8 mouse cellular contexts compared by ENCODE assay signal in the genomic region with DNA sequence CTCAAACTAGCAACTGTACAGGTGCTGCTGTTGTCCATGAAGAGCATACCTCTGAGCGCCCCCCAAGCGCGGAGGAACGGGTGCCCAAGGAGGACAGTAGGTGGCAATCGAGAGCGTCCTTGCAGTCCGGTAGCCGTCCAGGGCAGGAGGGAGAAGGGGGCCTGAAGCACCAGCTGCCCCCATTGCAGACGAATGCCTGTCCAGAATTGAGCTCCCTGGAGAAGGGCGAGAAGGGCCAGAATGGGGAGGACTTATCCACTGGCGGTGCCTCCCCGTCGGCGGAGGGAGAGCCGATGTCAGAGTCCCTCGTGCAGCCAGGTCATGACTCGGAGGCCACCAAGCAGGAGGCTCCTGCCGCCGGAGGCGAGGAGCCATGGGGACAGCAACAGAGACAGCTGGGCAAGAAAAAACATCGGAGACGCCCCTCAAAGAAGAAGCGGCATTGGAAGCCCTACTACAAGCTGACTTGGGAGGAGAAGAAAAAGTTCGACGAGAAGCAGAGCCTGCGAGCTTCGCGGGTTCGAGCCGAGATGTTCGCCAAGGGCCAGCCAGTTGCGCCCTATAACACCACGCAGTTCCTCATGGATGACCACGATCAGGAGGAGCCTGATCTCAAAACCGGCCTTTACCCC. TPM values are rescaled to one million over a fixed set of nuclear protein-coding genes. Genes with fewer than 3 reads are reported as not detected.
A peak's percentile ranks its signal among the peaks of the same experiment; 100 is the strongest.
DNase-seq lines count a peak whose midpoint lies in the region; ATAC-seq and TF ChIP-seq lines count a peak whose summit lies in the region.

No protein-coding gene starts in this region.

- whole genome bisulfite sequencing in hindbrain, embryonic 15.5 days, result under 1% methylated on average over 35 of the region's 35 CpGs

- in situ Hi-C loops in Patski (cut with MboI; ENCODE audit: low pct_unique_long_range_greater_than_20kb), result no loop called here

- no peaks in the 10 kb centered on the region for H3K36me3 ChIP-seq in hindbrain, embryonic 15.5 days

- intact Hi-C loops in left cerebral cortex, postnatal 36 days (cut with DNase I), result loop anchor here (1.0 to 2.0 kb wide), 2 partner anchors 15 to 42 kb away; partner anchors contain the start of gene Hexim2

- no peaks in the 10 kb centered on the region for H3K9me3 ChIP-seq in hindbrain, embryonic 15.5 days

- TF ChIP-seq CTCF in Patski (IDR thresholded peaks at IDR 0.05), result no peak

- H3K4me1 ChIP-seq in hindbrain, embryonic 15.5 days (replicated peaks), result peaks cover 38% of the 10 kb centered on the region

- POLR2A ChIA-PET in Patski (lab: Charles Lee), result interaction anchor here (1.1 to 7.3 kb wide), 9 partner anchors 9 to 52 kb away, joined by 3 to 86 read pairs (median 12); partner anchors contain the start of genes Acbd4, Hexim2 and Plcd3

- H3K9ac ChIP-seq in hindbrain, embryonic 15.5 days, result peak overlapping the region; percentile 58

- ATAC-seq in Patski, result peak; percentile 11
- ATAC-seq in hindbrain, embryonic 15.5 days (ENCODE audit: low FRiP score, low read depth), result no peak
- peak; percentile 36 for ATAC-seq in megakaryocyte-erythroid progenitor cell, adult 5-6 weeks (replicated peaks; ENCODE audit: low FRiP score, low TSS enrichment, poor library complexity, severe bottlenecking)

- peak overlapping the region; percentile 88 for H3K27ac ChIP-seq in hindbrain, embryonic 15.5 days (replicated peaks)

- CTCF ChIA-PET in Patski (lab: Charles Lee), result interaction anchor here (0.8 to 6.0 kb wide), 10 partner anchors 8 to 68 kb away, joined by 3 to 68 read pairs (median 6); partner anchors contain the start of genes Acbd4, Hexim2 and Plcd3

- H3K4me2 ChIP-seq in hindbrain, embryonic 15.5 days, result peak overlapping the region; percentile 73

- no peak for DNase-seq in Patski (ENCODE audit: low read depth, low spot score)
- DNase-seq in cerebellum, adult 9-11 months, result peak; percentile 90
- peak; percentile 68 to 73 for DNase-seq in frontal cortex, postnatal 36 days (ENCODE audit: low spot score in 2 of 2)
- DNase-seq in left cerebral cortex, postnatal 36 days (ENCODE audit: low spot score in 2 of 2), result peak; percentile 61 to 63
- peak; percentile 75 for DNase-seq in right cerebral cortex, postnatal 14 days
- peak; percentile 70 to 78 for DNase-seq in urinary bladder, postnatal 4 days (ENCODE audit: low spot score in 2 of 2)

- H3K4me3 ChIP-seq in hindbrain, embryonic 15.5 days, result peak overlapping the region; percentile 57

- H3K27me3 ChIP-seq in Patski, result no peaks in the 10 kb centered on the region
- peaks cover 16% of the 10 kb centered on the region for H3K27me3 ChIP-seq in hindbrain, embryonic 15.5 days

RNA-seq across cellular contexts. Expression of gene Hexim1, which starts 1.0 kb away (rescaled TPM):
- polyA plus RNA-seq in Patski (2021), result 47.5 TPM
- 3.7 and 3.9 TPM in 2 replicates for polyA plus RNA-seq in hindbrain, embryonic 15.5 days (2015; fragmentation: Nextera tagmentation; extraction: Ambion mirVana)
- total RNA-seq in left cerebral cortex, postnatal 36 days (2021), result 10 to 100 TPM; 42.8 to 51.6 TPM
- total RNA-seq in megakaryocyte-erythroid progenitor cell, adult 5-6 weeks (2014; fragmentation: Nextera tagmentation), result 10.5 and 15.5 TPM in 2 replicates
- 22.8 and 32.0 TPM in 2 replicates for total RNA-seq in megakaryocyte-erythroid progenitor cell, adult 5-6 weeks (2017)

RNA-seq across cellular contexts. Expression of gene Hexim2, which starts 15.2 kb away (rescaled TPM):
- polyA plus RNA-seq in Patski (2021), result 20.6 TPM
- polyA plus RNA-seq in hindbrain, embryonic 15.5 days (2015; fragmentation: Nextera tagmentation; extraction: Ambion mirVana), result 23.5 and 28.4 TPM in 2 replicates
- total RNA-seq in left cerebral cortex, postnatal 36 days (2021), result 10 to 100 TPM; 13.2 to 16.6 TPM
- 4.1 and 12.1 TPM in 2 replicates for total RNA-seq in megakaryocyte-erythroid progenitor cell, adult 5-6 weeks (2014; fragmentation: Nextera tagmentation)
- total RNA-seq in megakaryocyte-erythroid progenitor cell, adult 5-6 weeks (2017), result 1.6 and 7.8 TPM in 2 replicates

RNA-seq across cellular contexts. Expression of gene Acbd4, which starts 15.6 kb away (rescaled TPM):
- polyA plus RNA-seq in Patski (2021), result 100 TPM
- 11.1 and 13.3 TPM in 2 replicates for polyA plus RNA-seq in hindbrain, embryonic 15.5 days (2015; fragmentation: Nextera tagmentation; extraction: Ambion mirVana)
- total RNA-seq in left cerebral cortex, postnatal 36 days (2021), result 10 to 100 TPM; 72.3 to 80.3 TPM
- 6.8 and 15.5 TPM in 2 replicates for total RNA-seq in megakaryocyte-erythroid progenitor cell, adult 5-6 weeks (2014; fragmentation: Nextera tagmentation)
- 10.8 and 11.4 TPM in 2 replicates for total RNA-seq in megakaryocyte-erythroid progenitor cell, adult 5-6 weeks (2017)

RNA-seq across cellular contexts. Expression of gene Plcd3, which starts 15.6 kb away (rescaled TPM):
- polyA plus RNA-seq in Patski (2021), result 56.1 TPM
- polyA plus RNA-seq in hindbrain, embryonic 15.5 days (2015; fragmentation: Nextera tagmentation; extraction: Ambion mirVana), result 3.7 and 4.4 TPM in 2 replicates
- 10 to 100 TPM; 16.1 to 19.3 TPM for total RNA-seq in left cerebral cortex, postnatal 36 days (2021)
- total RNA-seq in megakaryocyte-erythroid progenitor cell, adult 5-6 weeks (2014; fragmentation: Nextera tagmentation), result not detected in 2 replicates
- not detected in 2 replicates for total RNA-seq in megakaryocyte-erythroid progenitor cell, adult 5-6 weeks (2017)

RNA-seq across cellular contexts. Expression of gene Fmnl1, which starts 53.8 kb away (rescaled TPM):
- polyA plus RNA-seq in Patski (2021), result 22.4 TPM
- 7.0 and 7.8 TPM in 2 replicates for polyA plus RNA-seq in hindbrain, embryonic 15.5 days (2015; fragmentation: Nextera tagmentation; extraction: Ambion mirVana)
- total RNA-seq in left cerebral cortex, postnatal 36 days (2021), result 100 to 1,000 TPM; 129 to 172 TPM
- total RNA-seq in megakaryocyte-erythroid progenitor cell, adult 5-6 weeks (2014; fragmentation: Nextera tagmentation), result 32.2 and 35.9 TPM in 2 replicates
- total RNA-seq in megakaryocyte-erythroid progenitor cell, adult 5-6 weeks (2017), result 7.4 and 9.7 TPM in 2 replicates

Comparison
In these comparisons a context has a peak if more than half of its experiments do, and no peak if none do; other contexts are left out.
1. RNA of gene Acbd4, which starts 15.6 kb away (total RNA-seq): 72.3 to 80.3 TPM in left cerebral cortex, postnatal 36 days; 6.8 to 15.5 TPM in megakaryocyte-erythroid progenitor cell, adult 5-6 weeks; every median in the first group is over 4 times any median in the second.